Mouse (Mus musculus): ENCODE results near the gene Pin4.

DNA sequence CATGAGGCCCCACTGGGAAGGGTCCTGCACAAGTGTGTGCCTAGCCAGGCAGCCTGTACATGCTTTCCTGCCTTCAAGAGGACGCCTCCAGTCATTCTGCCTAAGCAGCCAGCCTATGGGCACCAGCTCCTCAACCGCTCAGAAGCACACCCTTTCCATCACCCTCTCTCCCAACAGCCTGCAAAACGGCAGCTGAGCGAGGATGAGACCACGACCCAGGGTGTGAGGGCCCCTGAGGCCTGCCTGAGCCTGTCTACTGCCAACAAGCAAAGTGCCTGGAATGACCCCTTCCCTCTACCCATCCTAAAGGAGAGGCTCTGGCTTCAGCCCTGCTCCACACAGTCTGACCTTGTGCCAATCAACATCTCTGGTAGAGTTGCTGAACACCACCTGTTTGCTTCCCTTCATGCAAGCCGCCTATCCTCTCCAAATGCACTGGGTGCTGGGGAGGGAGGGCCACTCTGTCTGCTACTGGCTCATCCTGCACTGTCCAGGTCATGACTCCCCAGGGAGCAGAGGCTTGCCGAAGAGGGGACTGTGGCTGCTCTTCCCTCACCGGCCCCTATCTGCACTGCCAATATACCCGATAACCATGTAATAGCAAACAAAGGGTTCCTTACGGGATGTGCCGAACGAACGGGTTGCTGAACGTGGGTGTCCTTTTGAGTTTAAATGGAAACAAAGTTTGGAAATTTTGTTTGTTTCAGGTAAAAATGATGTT, 45.5 kb upstream of the Pin4 start:
- TF ChIP-seq CTCF (IDR thresholded peaks at IDR 0.05; ENCODE audit: low read depth, low read length) = no peak
- no peak for TF ChIP-seq POLR2A (IDR thresholded peaks at IDR 0.05; ENCODE audit: insufficient read depth, low read length)
- no peak for TF ChIP-seq EP300 (IDR thresholded peaks at IDR 0.05; ENCODE audit: insufficient read depth, low read depth, low read length)

All from ES-Bruce4 (cell line).